Mouse (Mus musculus): ENCODE measurements around the gene Adgre5.

Gene Adgre5

DNA sequence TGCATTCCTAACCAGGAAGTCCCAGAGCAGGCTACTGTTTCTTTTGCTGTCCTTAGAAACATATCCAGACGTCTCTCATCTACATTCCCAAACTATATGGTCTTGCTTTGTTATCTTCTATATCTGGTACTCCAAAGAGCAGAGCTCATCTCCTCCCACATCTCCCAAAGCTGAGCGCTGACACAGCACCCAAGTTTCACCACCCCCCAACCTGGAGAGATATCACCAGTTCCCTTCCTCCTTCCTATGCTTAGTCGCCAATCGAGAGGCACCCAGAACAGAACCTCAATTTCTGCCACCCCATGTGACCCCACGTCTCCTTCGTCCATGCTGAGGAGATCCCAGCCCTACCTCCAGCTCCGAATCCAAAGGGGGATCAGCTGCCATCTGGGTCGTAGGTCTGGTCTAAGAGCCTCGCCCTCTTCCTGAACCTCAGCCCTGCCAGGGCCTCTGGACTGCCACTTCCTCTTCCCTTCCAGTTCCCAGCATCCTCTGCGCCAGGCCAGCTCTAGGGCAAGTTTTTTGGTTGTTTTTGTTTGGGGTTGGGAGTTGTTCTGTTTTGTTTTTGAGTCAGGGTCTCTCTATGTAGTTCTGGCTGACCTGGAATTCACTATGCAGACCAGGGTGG, 47.4 kb downstream of the Adgre5 start:
- in situ Hi-C loops (cut with MboI, MseI) = no loop called here

DNA sequence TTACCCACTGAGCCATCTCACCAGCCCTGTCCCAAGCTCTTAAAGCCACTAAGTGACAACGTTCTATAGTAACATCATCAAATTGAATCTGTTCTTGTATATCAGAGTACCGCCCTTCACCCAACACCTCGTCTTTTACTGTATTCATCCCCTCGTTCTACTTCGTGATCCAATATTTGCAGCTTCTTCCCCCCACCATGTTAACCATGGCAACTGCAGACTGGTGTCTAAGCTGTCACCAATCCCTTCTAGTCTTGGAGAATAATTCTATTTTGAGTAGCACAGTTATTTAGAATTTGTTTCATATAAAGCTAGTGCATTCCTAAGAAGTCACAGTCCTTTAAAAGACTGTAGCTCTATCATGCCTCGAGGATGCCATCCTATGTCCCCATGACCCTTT, 51.9 kb downstream of the Adgre5 start:
- in situ Hi-C loops (cut with MboI, MseI) = no loop called here

DNA sequence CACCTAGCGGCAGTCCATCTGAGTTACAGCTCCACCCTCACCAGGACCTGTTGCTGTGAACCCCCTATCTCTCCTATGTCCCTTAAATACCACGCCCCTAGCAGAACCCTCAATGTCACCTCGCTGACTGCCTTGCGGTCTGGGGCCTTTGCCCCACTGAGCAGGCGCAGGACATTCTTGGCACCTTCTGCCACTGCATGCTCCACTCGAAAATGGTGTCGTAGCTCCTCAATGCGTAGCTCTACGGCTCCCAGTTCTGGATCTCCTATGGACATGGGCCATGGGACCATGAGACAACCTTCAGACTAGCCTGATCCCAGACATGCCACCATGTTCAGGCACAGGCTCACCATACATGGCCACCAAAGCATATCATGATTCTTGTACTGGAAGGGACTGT, 56.6 kb downstream of the Adgre5 start:
- in situ Hi-C loops (cut with MboI, MseI) = no loop called here

GRCm38 (mm10) chr8:83681099-83681498, 60.0 kb downstream of the Adgre5 start:
- in situ Hi-C loops (cut with MboI, MseI) = no loop called here

DNA sequence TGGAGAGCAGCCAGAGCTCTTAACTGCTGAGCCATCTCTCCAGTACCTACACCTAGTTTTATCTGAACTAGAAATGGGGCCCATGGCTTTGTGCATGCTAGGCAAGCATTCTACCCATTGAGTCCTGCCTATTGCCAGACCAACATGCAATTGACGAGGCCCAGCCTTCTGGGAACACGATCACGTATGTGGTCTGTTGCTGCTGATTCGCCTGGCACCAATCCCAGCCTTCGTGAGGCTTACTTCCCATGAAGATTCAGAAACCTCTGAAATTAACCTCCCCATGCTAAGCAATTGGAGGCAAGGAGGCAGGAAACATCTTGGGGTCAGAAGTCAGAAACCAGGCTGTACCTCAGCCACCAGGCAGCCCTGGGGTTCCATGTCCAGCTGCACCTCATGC, 60.5 kb downstream of the Adgre5 start:
- in situ Hi-C loops (cut with MboI, MseI) = no loop called here

GRCm38 (mm10) chr8:83679866-83680265, 61.3 kb downstream of the Adgre5 start:
- in situ Hi-C loops (cut with MboI, MseI) = no loop called here

DNA sequence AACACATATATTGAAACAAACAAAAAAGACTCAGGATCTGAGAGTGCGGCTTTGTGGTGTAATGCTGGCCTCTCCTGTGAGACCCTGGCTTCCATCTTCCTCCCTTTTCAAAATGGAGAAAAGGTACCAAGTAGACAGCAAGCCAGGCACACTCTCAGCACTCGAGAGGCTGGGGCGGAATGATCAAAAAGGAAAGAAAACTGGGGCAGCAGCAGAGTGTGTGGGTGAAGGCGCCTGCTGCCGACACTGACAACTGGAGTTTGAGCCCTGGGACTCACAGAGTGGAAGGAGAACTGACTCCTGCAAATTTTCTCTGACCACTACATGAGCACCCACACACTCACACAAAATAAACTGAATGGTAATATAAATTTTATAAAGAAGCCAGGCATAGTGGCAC, 66.6 kb downstream of the Adgre5 start:
- in situ Hi-C loops (cut with MboI, MseI) = no loop called here
